Mouse (Mus musculus) lung, adult 2 months (tissue): ENCODE measurements around the gene Nr2f1.

Experiments used
- CTCF ChIP-seq: fragments of 200-500 bp; IDR thresholded peaks from 2 replicates; pipeline ENCODE4 v1.5.1; 2011; ENCODE audit warnings: mild to moderate bottlenecking, low read length, control low read depth; ENCODE audit not compliant: insufficient read depth
- POLR2A ChIP-seq: fragments of 200-500 bp; IDR thresholded peaks from 2 replicates; pipeline ENCODE4 v1.6.1; 2011; ENCODE audit warnings: low read depth, mild to moderate bottlenecking, control low read depth, low read length, borderline replicate concordance; ENCODE audit errors: extremely low read depth

DNA sequence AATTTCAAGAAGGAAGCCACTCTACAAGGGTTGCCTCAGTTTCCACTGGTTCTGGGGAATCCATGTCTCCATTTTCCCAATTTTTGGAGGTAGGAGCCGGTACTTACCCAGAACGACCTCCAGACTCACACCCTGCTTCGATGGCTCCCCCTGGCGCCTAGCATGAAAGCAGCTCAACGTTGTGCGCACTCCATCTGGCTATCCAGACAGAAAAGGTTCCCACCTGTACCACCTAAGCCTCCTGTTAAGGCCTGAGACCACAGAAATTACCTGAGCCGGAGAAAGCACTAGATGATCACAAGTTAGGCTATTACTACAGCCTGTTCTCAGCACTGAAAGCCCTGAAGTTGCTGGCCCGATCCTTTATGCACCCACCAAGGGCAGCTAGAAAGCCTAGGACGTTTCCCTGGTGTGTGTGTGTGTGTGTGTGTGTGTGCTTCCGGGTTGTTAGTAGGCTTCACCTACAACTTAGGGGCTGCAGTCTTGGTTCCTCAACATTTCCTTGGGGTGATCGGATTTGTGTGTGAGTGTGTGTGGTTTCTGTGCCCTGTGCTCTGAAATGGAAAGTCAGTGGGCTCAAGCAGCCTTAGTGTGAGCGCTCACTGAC lies 13.1 kb downstream of the Nr2f1 start:
- TF ChIP-seq CTCF (peak; percentile 48; the same call in 1 of the 2 replicates), POLR2A (no peak)
